7 mouse cellular contexts compared by ENCODE assay signal in the genomic region with DNA sequence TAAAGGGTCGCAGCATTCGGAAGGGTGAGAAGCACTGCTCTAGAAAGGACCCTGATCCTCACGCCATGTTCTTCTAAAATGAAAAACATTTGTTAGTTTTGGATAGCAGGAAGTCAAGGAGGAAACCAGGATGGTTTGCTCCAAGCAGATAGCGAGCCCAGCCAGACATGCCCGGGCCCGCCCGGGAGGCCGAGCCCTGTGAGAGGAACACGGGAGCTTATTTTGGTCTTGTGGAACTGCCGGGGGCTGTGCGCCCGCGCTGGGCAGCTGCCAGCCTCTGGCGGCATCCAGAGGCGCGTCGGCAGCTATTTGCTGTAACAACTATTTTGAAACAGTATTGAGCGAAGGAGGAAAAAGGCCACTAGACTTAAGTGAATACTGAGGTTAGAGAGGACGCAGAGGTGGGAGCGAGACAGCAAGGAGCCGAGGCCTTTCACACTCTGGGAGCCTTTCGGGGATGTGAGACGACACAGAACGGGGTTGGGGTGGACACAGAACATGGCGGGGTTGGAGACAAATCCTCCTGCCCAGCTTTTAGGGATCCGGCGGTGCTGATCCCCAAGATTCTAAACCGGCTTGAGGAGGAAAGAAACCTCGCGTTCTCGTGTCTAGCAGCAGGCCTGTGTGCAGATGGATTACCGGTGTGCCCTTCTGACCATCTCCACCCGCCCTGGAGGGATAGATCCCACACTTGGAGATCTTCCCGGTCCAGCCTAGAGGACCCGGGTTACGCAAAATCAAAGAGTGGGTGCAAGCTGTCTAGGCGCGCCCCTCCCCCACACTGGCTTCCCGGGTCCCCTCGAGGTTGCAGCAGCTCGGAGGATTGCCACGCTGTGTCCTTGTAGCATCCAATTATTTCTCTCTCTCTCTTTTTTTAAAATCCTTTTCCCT. TPM values are rescaled to one million over a fixed set of nuclear protein-coding genes. Genes with fewer than 3 reads are reported as not detected.
DNase-seq lines count a peak whose midpoint lies in the region; ATAC-seq lines count a peak whose summit lies in the region.

No protein-coding gene starts in this region.

- H3K27me3 ChIP-seq in hindbrain, embryonic 15.5 days: no peaks in the 10 kb centered on the region

- H3K4me2 ChIP-seq in hindbrain, embryonic 15.5 days: peak overlapping the region; percentile 95

- H3K27ac ChIP-seq in hindbrain, embryonic 15.5 days (replicated peaks): peak overlapping the region; percentile 95

- H3K36me3 ChIP-seq in hindbrain, embryonic 15.5 days: no peaks in the 10 kb centered on the region

- peak; percentile 79 for DNase-seq in ZHBTc4 (ENCODE audit: low read depth, low spot score)
- peak; percentile 70 for DNase-seq in cerebellum, adult 8-10 months
- DNase-seq in gastrocnemius, adult 18-20 months (ENCODE audit: low spot score): peak; percentile 82
- peak; percentile 74 for DNase-seq in left cerebral cortex, postnatal 14 days (ENCODE audit: low spot score in 2 of 2)
- peak; percentile 45 for DNase-seq in telencephalon, adult 2 months (ENCODE audit: low read depth, low spot score)

- intact Hi-C loops in left cerebral cortex, postnatal 14 days (cut with DNase I): loop anchor here (1.0 kb wide), 1 partner anchor 43 kb away; no protein-coding TSS in a partner anchor

- no peak for ATAC-seq in hindbrain, embryonic 15.5 days (ENCODE audit: low FRiP score, low read depth)
- ATAC-seq in megakaryocyte progenitor cell, adult 5-6 weeks (replicated peaks; ENCODE audit: poor library complexity): 0 out of 2 replicates have a peak, but pooled peaks have one; percentile 5

- WGBS in hindbrain, embryonic 15.5 days: 2% methylated on average over 42 of the region's 42 CpGs

- H3K4me3 ChIP-seq in hindbrain, embryonic 15.5 days: peak overlapping the region; percentile 82

- peaks cover 62% of the 10 kb centered on the region for H3K4me1 ChIP-seq in hindbrain, embryonic 15.5 days (replicated peaks)

- no peaks in the 10 kb centered on the region for H3K9me3 ChIP-seq in hindbrain, embryonic 15.5 days

- H3K9ac ChIP-seq in hindbrain, embryonic 15.5 days: peak overlapping the region; percentile 96

RNA-seq across cellular contexts. Expression of a gene that starts 2.6 kb away (rescaled TPM):
- total RNA-seq in gastrocnemius, adult 18-20 months (2021): 1 to 10 TPM; 3.4 to 4.6 TPM
- 11.5 and 12.5 TPM in 2 replicates for polyA plus RNA-seq in hindbrain, embryonic 15.5 days (2015; fragmentation: Nextera tagmentation; extraction: Ambion mirVana)
- 10 to 100 TPM; 16.4 to 17.6 TPM for total RNA-seq in left cerebral cortex, postnatal 14 days (2021)
- total RNA-seq in megakaryocyte progenitor cell, adult 5-6 weeks (2015): 12.1 and 17.2 TPM in 2 replicates
- 3.9 and 5.4 TPM in 2 replicates for total RNA-seq in megakaryocyte progenitor cell, adult 5-6 weeks (2017)
